Mouse (Mus musculus) liver, embryonic 12.5 days (tissue): ENCODE results near the gene Kif28. TPM values are rescaled to one million over a fixed set of nuclear protein-coding genes. Genes with fewer than 3 reads are reported as not detected.
"Not testable (repeated sequence)": the region's sequence is repeated elsewhere in the genome, so short reads cannot be mapped to it uniquely, and the experiment has no call there.

ENCODE experiments used
- ATAC-seq: fragments of 200-750 bp; cut with Nextera tagmentation; 2 replicates; pipeline ENCODE4 v1.8.0; 2017; ENCODE audit warnings: moderate number of reproducible peaks, mild to moderate bottlenecking, moderate library complexity
- H3K27ac ChIP-seq: fragments of 300-500 bp; sonication (generic); 2 replicates; pipeline ENCODE4 v1.5.1; 2016; ENCODE audit warnings: mild to moderate bottlenecking
- H3K27me3 ChIP-seq: fragments of 300-500 bp; sonication (generic); replicated peaks from 2 replicates; pipeline ENCODE4 v1.6.1; 2016; ENCODE audit warnings: mild to moderate bottlenecking, moderate library complexity
- H3K36me3 ChIP-seq: fragments of 300-500 bp; sonication (generic); 2 replicates; pipeline ENCODE4 v1.6.1; 2016; ENCODE audit warnings: mild to moderate bottlenecking, moderate library complexity
- H3K4me1 ChIP-seq: fragments of 300-500 bp; sonication (generic); 2 replicates; pipeline ENCODE4 v1.6.1; 2016
- H3K4me2 ChIP-seq: fragments of 300-500 bp; sonication (generic); 2 replicates; pipeline ENCODE4 v1.6.1; 2016; ENCODE audit warnings: mild to moderate bottlenecking, moderate library complexity
- H3K4me3 ChIP-seq: fragments of 300-500 bp; sonication (generic); 2 replicates; pipeline ENCODE4 v1.5.1; 2016; ENCODE audit warnings: mild to moderate bottlenecking, moderate library complexity
- H3K9ac ChIP-seq: fragments of 300-500 bp; sonication (generic); 2 replicates; pipeline ENCODE4 v1.6.1; 2016; ENCODE audit warnings: mild to moderate bottlenecking, moderate library complexity
- H3K9me3 ChIP-seq: fragments of 300-500 bp; sonication (generic); replicated peaks from 2 replicates; pipeline ENCODE4 v1.6.1; 2016; ENCODE audit warnings: mild to moderate bottlenecking, moderate library complexity
- WGBS: fragments of 180-500 bp; shearing (Covaris S2); methylation state at CpG from one replicate; pipeline ENCODE4 v1.1.7; 2016; ENCODE audit not compliant: insufficient replicate concordance; 5-methylcytosine and 5-hydroxymethylcytosine counted together
- polyA plus RNA-seq: library from polyadenylated mRNA; unstranded; fragments of >200 nt; fragmentation: Nextera tagmentation; extraction: Ambion mirVana; gene quantifications from 2 replicates; pipeline ENCODE4 v1.2.1, GENCODE M21; 2016

Kif28 gene
- polyA plus RNA-seq, 1 experiment from 2014 or later = not detected

GRCm38 (mm10) chr1:179668836-179669537 is 76.1 kb downstream of the Kif28 start:
- peak overlapping the region; percentile 94 for H3K4me2 ChIP-seq
- peaks cover 17% of the 10 kb centered on the region for H3K4me1 ChIP-seq
- H3K27ac ChIP-seq = no peak overlapping the region
- peaks cover 37% of the 10 kb centered on the region for H3K27me3 ChIP-seq
- H3K9me3 ChIP-seq = no peaks in the 10 kb centered on the region
- peak overlapping the region; percentile 68 for H3K4me3 ChIP-seq
- no peaks in the 10 kb centered on the region for H3K36me3 ChIP-seq
- ATAC-seq = no peak
- WGBS = 34% methylated on average over 12 of the region's 12 CpGs
- peak overlapping the region; percentile 70 for H3K9ac ChIP-seq

DNA sequence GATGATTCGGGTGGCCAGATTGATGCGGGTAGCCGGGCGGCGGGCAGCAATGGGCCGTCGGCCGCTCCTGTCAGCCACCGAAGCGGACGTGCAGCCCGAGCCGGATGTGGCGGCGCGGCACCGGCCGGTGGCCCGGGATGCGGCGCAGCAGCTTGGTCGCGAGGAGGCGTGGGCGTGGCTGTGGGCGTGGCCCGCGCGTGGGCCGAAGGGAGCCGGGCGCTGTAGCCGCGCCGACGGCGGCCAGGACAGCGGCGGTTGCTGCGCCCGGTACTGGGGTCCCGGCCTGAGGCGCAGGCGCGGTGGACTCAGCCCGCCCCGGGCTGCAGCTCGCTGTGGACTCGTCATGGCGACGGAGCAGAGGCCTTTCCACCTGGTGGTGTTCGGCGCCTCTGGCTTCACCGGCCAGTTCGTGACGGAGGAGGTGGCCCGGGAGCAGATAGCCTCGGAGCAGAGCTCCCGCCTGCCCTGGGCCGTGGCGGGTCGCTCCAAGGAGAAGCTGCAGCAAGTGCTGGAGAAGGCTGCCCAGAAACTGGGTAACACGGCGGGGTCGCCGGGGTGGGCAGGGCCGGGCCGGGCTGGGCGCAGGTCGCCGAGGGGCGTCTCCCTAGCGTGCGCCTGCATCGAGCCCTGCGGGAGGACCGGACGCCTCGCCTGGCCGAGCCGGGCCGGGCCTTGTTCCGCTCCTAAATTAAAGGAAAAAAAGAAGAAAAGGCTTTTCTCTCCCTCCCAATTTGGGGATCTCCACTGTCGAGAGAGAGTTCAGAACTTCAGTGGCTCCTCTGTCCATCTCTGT is 76.9 kb downstream of the Kif28 start, which contains the start of gene Sccpdh:
TSS of gene Sccpdh (plus strand) at position 198 of the 793 bp plus-strand sequence.
- Histone ChIP-seq H3K9me3 (no peaks in the 10 kb centered on the region), H3K27ac (no peak within 1 kb of the TSS; the same call in 1 of the 2 replicates), H3K27me3 (peaks cover 37% of the 10 kb centered on the region), H3K4me3 (peak within 1 kb of the TSS; percentile 68), H3K4me1 (peaks cover 17% of the 10 kb centered on the region), H3K9ac (peak within 1 kb of the TSS; percentile 70), H3K4me2 (peak within 1 kb of the TSS; percentile 94), H3K36me3 (no peaks in the 10 kb centered on the region)
- peak; percentile 87 for ATAC-seq
- WGBS = under 1% methylated on average over 80 of the region's 84 CpGs

DNA sequence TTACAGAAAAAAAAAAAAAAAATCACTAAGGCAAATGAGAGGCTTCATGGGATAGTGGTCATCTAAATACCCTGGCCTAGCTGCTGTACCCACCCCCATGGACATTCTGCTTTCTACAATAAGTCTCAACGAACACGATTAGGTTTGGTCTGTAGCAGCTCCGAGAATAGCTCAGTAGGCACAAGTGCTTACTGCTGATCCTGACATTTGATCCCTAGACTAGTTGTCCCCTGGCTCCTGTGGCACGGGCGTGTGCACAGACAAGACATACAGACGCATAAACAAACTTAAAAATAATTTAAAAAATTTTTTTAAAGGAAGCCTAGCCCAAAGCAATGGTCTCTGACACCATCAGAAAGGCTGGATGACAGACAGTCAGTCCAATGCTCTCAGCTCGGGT is 77.6 kb downstream of the Kif28 start:
- peaks cover 17% of the 10 kb centered on the region for H3K4me1 ChIP-seq
- H3K36me3 ChIP-seq = no peaks in the 10 kb centered on the region
- peak overlapping the region; percentile 68 for H3K4me3 ChIP-seq
- H3K9me3 ChIP-seq = no peaks in the 10 kb centered on the region
- H3K4me2 ChIP-seq = peak overlapping the region; percentile 94
- peak overlapping the region; percentile 70 for H3K9ac ChIP-seq
- peaks cover 37% of the 10 kb centered on the region for H3K27me3 ChIP-seq
- no peak for ATAC-seq
- 30% methylated on average over 7 of the region's 7 CpGs for WGBS
- no peak overlapping the region for H3K27ac ChIP-seq

DNA sequence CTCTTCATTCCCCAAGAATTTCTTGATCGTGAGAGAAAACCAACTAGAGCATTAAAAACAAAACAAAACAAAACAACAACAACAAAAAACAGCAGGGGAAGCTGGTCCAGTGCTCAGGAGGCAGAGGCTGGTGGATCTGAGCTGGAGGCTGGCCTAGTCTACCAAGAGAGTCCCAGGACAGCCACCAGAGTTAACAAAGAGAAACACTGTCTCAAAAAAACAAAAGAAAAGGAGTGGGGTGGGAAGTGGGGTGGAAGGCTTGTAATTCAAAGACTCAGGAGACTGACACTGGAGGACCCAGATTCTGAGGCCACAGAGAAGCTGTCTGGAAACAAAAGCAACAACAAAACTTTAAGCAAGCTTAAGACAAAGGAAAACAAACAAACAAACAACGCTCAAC is 78.1 kb downstream of the Kif28 start:
- H3K4me3 ChIP-seq = no peak overlapping the region
- no peaks in the 10 kb centered on the region for H3K9me3 ChIP-seq
- no peak overlapping the region for H3K4me2 ChIP-seq
- WGBS = 66% methylated on average over 2 of the region's 2 CpGs
- H3K4me1 ChIP-seq = peaks cover 17% of the 10 kb centered on the region
- H3K9ac ChIP-seq = no peak overlapping the region
- H3K36me3 ChIP-seq = no peaks in the 10 kb centered on the region
- no peak for ATAC-seq
- H3K27ac ChIP-seq = no peak overlapping the region
- H3K27me3 ChIP-seq = peaks cover 37% of the 10 kb centered on the region

- Histone ChIP-seq H3K27ac (no peak overlapping the region), H3K4me2 (no peak overlapping the region), H3K27me3 (peaks cover 35% of the 10 kb centered on the region), H3K4me1 (peaks cover 17% of the 10 kb centered on the region), H3K9ac (no peak overlapping the region), H3K36me3 (no peaks in the 10 kb centered on the region), H3K9me3 (no peaks in the 10 kb centered on the region), H3K4me3 (no peak overlapping the region)
- no peak for ATAC-seq
- 70% methylated on average over 4 of the region's 4 CpGs for whole genome bisulfite sequencing
These were observed 80.7 kb downstream of the Kif28 start for GRCm38 (mm10) chr1:179664309-179664930.

DNA sequence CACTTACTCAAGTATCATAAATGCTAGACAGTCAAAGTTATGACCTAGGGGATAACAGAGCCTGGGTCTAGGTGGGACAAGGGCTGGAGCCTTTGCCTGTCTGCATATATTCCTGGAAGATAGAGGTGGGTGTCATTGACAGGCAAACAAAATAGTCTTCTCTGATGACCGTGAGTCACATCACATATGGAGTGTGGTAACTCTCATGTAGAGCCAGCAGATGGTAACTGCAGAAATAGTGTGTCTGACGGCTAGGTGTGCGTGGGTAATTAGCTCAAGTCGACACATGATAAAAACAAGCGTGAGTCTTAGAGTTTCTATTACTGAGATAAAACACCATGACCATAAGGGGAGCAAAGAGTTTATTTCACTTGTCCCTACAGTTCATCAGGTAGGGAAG is 82.0 kb downstream of the Kif28 start:
- peaks cover 4% of the 10 kb centered on the region; the same call in 1 of the 2 replicates for H3K4me1 ChIP-seq
- H3K27ac ChIP-seq = no peak overlapping the region
- ATAC-seq = no peak
- H3K4me3 ChIP-seq = no peak overlapping the region
- 75% methylated on average over 5 of the region's 5 CpGs for whole genome bisulfite sequencing
- no peak overlapping the region for H3K4me2 ChIP-seq
- H3K36me3 ChIP-seq = no peaks in the 10 kb centered on the region
- H3K27me3 ChIP-seq = peaks cover 22% of the 10 kb centered on the region
- H3K9ac ChIP-seq = no peak overlapping the region
- H3K9me3 ChIP-seq = no peaks in the 10 kb centered on the region

- Histone ChIP-seq H3K27ac (no peak overlapping the region), H3K4me3 (no peak overlapping the region), H3K4me1 (peaks cover 22% of the 10 kb centered on the region), H3K9ac (no peak overlapping the region), H3K27me3 (peaks cover 9% of the 10 kb centered on the region), H3K9me3 (no peaks in the 10 kb centered on the region), H3K36me3 (no peaks in the 10 kb centered on the region), H3K4me2 (no peak overlapping the region)
- WGBS = 78% methylated on average over 5 of the region's 5 CpGs
- ATAC-seq = no peak
These were observed 93.8 kb downstream of the Kif28 start for GRCm38 (mm10) chr1:179651224-179651623.

- Histone ChIP-seq H3K27ac (no peak overlapping the region), H3K4me2 (no peak overlapping the region), H3K27me3 (peaks cover 9% of the 10 kb centered on the region), H3K9me3 (no peaks in the 10 kb centered on the region), H3K36me3 (no peaks in the 10 kb centered on the region), H3K9ac (no peak overlapping the region), H3K4me3 (no peak overlapping the region), H3K4me1 (peaks cover 22% of the 10 kb centered on the region)
- 13% methylated on average over 4 of the region's 4 CpGs for WGBS
- no peak for ATAC-seq
These were observed 94.8 kb downstream of the Kif28 start for GRCm38 (mm10) chr1:179650284-179650683.

DNA sequence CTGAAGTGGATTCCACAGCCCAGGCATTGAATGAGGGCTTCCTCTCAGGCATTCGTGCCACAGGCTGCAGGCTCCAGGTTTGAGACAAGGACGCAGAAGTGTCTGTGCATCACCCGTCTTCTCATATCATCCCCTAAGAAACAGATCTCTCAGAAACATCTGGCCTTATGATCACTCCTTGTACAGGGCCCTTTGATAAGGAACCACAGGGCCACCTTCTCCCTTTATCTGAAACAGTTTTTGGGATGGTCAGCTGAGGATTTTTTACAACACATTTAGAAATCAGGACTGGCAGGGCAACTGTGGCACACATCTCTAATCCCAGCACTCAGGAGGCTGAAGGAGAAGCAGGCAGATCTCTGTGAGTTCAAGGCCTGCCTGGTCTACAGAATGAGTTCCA is 95.7 kb downstream of the Kif28 start:
- ATAC-seq = peak; percentile 63
- Histone ChIP-seq H3K27ac (no peak overlapping the region), H3K36me3 (no peaks in the 10 kb centered on the region)

GRCm38 (mm10) chr1:179648678-179649077 is 96.4 kb downstream of the Kif28 start:
- not testable (repeated sequence) for ATAC-seq, H3K9me3 ChIP-seq, H3K36me3 ChIP-seq, H3K4me3 ChIP-seq, H3K4me2 ChIP-seq, H3K9ac ChIP-seq, H3K27ac ChIP-seq
- peaks cover 22% of the 10 kb centered on the region for H3K4me1 ChIP-seq
- WGBS = 52% methylated on average over 4 of the region's 5 CpGs
- peaks cover 16% of the 10 kb centered on the region for H3K27me3 ChIP-seq

More for the DNA sequence above, 95.7 kb downstream of the Kif28 start:
- 25% methylated on average over 3 of the region's 3 CpGs for WGBS
- peaks cover 22% of the 10 kb centered on the region for H3K4me1 ChIP-seq
- H3K9ac ChIP-seq = no peak overlapping the region
- peaks cover 10% of the 10 kb centered on the region for H3K27me3 ChIP-seq
- no peak overlapping the region for H3K4me3 ChIP-seq
- H3K9me3 ChIP-seq = no peaks in the 10 kb centered on the region
- no peak overlapping the region for H3K4me2 ChIP-seq

- no peak for ATAC-seq
- peaks cover 27% of the 10 kb centered on the region for H3K27me3 ChIP-seq
- H3K4me2 ChIP-seq = peak overlapping the region; percentile 26
- no peaks in the 10 kb centered on the region for H3K36me3 ChIP-seq
- 22% methylated on average over 4 of the region's 4 CpGs for WGBS
- H3K9me3 ChIP-seq = no peaks in the 10 kb centered on the region
- H3K27ac ChIP-seq = no peak overlapping the region
- peaks cover 22% of the 10 kb centered on the region for H3K4me1 ChIP-seq
- no peak overlapping the region for H3K4me3 ChIP-seq
- no peak overlapping the region for H3K9ac ChIP-seq
These were observed 99.1 kb downstream of the Kif28 start for GRCm38 (mm10) chr1:179645980-179646268.
